Mouse (Mus musculus) kidney, embryonic 14.5 days (tissue): ENCODE data around the gene Zpbp2. TPM values are rescaled to one million over a fixed set of nuclear protein-coding genes. Genes with fewer than 3 reads are reported as not detected.

ENCODE experiments used
- polyA plus RNA-seq: library from polyadenylated mRNA; unstranded; fragments of >200 nt; fragmentation: Nextera tagmentation; extraction: Ambion mirVana; gene quantifications from 2 replicates; pipeline ENCODE4 v1.2.1, GENCODE M21; 2014

Gene Zpbp2
- polyA plus RNA-seq, 1 experiment from 2014 or later, result 0.61 TPM

Other genes with a start within 250 kb of the Zpbp2 start
- gene Neurod2, start 221.4 kb upstream of the Zpbp2 start, polyA plus RNA-seq, result not detected in 2 replicates
- 0.87 and 1.7 TPM in 2 replicates for gene Ppp1r1b, start 202.7 kb upstream of the Zpbp2 start, polyA plus RNA-seq
- gene Stard3, start 192.7 kb upstream of the Zpbp2 start, polyA plus RNA-seq, result 34.9 and 42.0 TPM in 2 replicates
- gene Tcap, start 167.3 kb upstream of the Zpbp2 start, polyA plus RNA-seq, result 1.3 and 2.3 TPM in 2 replicates
- 0.84 and 2.2 TPM in 2 replicates for gene Pnmt, start 164.6 kb upstream of the Zpbp2 start, polyA plus RNA-seq
- gene Pgap3, start 150.6 kb upstream of the Zpbp2 start, polyA plus RNA-seq, result 10.7 and 14.8 TPM in 2 replicates
- 35.5 and 54.1 TPM in 2 replicates for gene Erbb2, start 138.6 kb upstream of the Zpbp2 start, polyA plus RNA-seq
- gene Mien1, start 112.1 kb upstream of the Zpbp2 start, polyA plus RNA-seq, result 83.8 and 101 TPM in 2 replicates
- gene Grb7, start 104.7 kb upstream of the Zpbp2 start, polyA plus RNA-seq, result 52.3 and 66.8 TPM in 2 replicates
- 0.26 and 0.73 TPM in 2 replicates for gene Ikzf3, start 5.1 kb upstream of the Zpbp2 start, polyA plus RNA-seq
- gene Ormdl3, start 36.3 kb downstream of the Zpbp2 start, polyA plus RNA-seq, result 7.1 and 26.6 TPM in 2 replicates
- gene Lrrc3c, start 47.2 kb downstream of the Zpbp2 start, polyA plus RNA-seq, result not detected in 2 replicates
- gene Gm12355, start 74.6 kb downstream of the Zpbp2 start, polyA plus RNA-seq, result 0.60 and 1.2 TPM in 2 replicates
- not detected in 2 replicates for gene Gsdma3, start 75.3 kb downstream of the Zpbp2 start, polyA plus RNA-seq
- not detected in 2 replicates for gene Gsdma2, start 95.7 kb downstream of the Zpbp2 start, polyA plus RNA-seq
- gene Gsdma, start 113.3 kb downstream of the Zpbp2 start, polyA plus RNA-seq, result 0.16 TPM in 1 of 2 replicates, not detected in the other
- 181 and 187 TPM in 2 replicates for gene Psmd3, start 131.5 kb downstream of the Zpbp2 start, polyA plus RNA-seq
- gene Csf3, start 150.2 kb downstream of the Zpbp2 start, polyA plus RNA-seq, result not detected in 2 replicates
- 39.5 and 59.1 TPM in 2 replicates for gene Med24, start 178.3 kb downstream of the Zpbp2 start, polyA plus RNA-seq
- 28.0 and 31.8 TPM in 2 replicates for gene Thra, start 189.5 kb downstream of the Zpbp2 start, polyA plus RNA-seq
- 1.6 and 2.6 TPM in 2 replicates for gene Nr1d1, start 224.2 kb downstream of the Zpbp2 start, polyA plus RNA-seq
- 21.6 and 33.7 TPM in 2 replicates for gene Msl1, start 244.4 kb downstream of the Zpbp2 start, polyA plus RNA-seq